Mouse (Mus musculus) central nervous system, embryonic 18 days (tissue): ENCODE results near the gene Gngt1. TPM values are rescaled to one million over a fixed set of nuclear protein-coding genes. Genes with fewer than 3 reads are reported as not detected.

ENCODE experiments used
- polyA plus RNA-seq: library from polyadenylated mRNA; depleted of rRNA; stranded (reverse); fragments of >200 nt; gene quantifications from 2 replicates; pipeline ENCODE4 v1.2.3, GENCODE M21; 2012; rRNA removed

Gngt1 gene
- not detected in 2 replicates for polyA plus RNA-seq

GRCm38 (mm10) chr6:3993492-3993891, at the start of gene Gngt1:
TSS of gene Gngt1 (plus strand) at chr6:3993792.

GRCm38 (mm10) chr6:3988750-3989149, 4.8 kb upstream of the Gngt1 start, which contains the start of gene Tfpi2:
TSS of gene Tfpi2 (minus strand) at chr6:3988919.

GRCm38 (mm10) chr6:4003890-4004306, 10.3 kb downstream of the Gngt1 start, which contains the start of gene Gng11:
TSS of gene Gng11 (plus strand) at chr6:4003904.

Other genes with a start within 250 kb of the Gngt1 start
- 4.4 and 5.0 TPM in 2 replicates for gene Calcr, start 229.1 kb upstream of the Gngt1 start, polyA plus RNA-seq
- 0.36 and 0.74 TPM in 2 replicates for gene Tfpi2, start 4.9 kb upstream of the Gngt1 start, polyA plus RNA-seq
- gene Gng11, start 10.1 kb downstream of the Gngt1 start, polyA plus RNA-seq = 8.8 and 12.1 TPM in 2 replicates
- 19.0 and 23.5 TPM in 2 replicates for gene Bet1, start 93.2 kb downstream of the Gngt1 start, polyA plus RNA-seq